Mouse (Mus musculus): Measurements from ENCODE around the gene Foxn3.

The Foxn3 gene

DNA sequence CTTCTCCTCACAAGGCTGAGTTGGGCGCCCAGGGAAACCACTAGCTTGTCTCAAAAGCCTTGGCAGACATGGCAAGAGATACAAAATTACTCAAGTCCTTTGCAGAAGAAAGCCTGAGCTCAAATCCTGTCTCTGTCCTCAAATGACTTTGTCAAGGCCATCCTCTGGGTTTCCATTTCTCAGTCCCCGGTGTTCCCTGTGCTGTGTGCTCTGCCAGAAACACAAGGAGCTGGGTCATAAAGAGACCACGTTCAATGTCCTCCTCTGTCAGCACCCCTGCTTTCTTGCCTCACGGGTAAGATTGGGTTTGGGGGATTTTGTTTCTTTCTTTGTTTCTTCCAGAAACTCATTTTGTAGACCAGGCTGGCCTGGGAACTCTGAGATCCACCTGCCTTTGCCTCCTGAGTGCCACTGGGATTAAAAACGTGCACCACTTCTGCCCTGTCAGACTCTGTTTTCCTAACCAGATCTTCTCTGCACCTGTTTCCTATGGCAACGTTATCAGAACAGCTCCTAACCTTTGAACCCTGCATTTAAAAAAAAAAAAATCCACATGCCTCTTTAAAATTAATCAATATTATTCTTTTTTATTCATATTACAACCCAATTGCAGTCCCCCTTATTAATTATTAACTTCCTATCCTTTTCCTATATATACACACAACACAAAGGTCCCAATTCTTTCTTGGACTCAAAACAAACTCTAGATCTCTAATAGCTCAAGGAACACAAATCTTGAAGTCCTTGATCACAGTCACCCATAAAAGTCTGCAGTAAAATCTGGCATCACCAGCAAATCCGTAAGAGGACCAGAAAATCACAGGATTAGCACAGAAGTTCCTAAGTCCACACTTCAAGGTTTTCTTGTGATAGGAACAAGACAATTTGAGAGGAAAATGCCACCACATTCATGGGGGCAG is 144.6 kb downstream of the Foxn3 start:
- DNase-seq (ENCODE audit: low read depth, low spot score) = no peak

DNA sequence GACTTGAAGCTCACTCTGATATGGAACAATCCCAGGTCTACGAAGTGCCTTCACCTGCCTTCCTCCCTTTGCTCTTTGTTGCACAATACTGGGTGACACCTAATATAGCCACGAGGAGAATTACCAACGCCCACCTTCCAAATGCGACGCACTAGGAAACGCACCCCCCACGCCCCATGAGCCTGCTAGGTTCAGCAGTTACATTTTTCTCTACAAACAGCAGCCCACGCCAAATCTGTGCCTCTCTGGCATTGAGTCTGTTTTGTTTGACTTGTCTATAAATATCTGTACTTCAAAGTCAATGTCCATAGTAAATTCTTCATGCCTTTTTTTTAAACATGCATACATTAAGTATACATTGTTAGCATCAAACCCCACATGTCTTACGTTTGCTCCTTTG is 145.5 kb downstream of the Foxn3 start:
- DNase-seq (ENCODE audit: low read depth, low spot score) = no peak

DNA sequence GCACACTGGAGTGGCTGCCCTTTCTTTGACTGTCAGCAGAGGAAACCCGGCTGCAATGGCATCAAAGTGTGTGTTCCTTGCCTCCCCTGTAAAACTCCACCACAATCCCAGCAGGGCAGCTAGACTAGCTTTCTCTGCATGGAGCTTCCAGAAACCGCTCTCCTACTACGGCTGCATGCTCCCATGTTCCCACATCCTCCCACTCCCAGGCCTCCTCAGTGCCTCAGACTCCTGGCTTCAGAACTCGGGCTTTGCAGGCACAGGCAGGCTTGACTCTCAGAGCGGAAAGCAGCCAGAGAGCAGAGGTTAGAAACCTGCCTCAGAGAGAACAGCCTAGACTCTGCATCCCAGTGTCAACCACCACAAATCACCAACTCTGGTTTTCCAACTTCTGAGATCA is 147.8 kb downstream of the Foxn3 start:
- no peak for DNase-seq (ENCODE audit: low read depth, low spot score)

GRCm38 (mm10) chr12:99412496-99412895 is 150.9 kb downstream of the Foxn3 start:
- DNase-seq (ENCODE audit: low read depth, low spot score) = no peak

DNA sequence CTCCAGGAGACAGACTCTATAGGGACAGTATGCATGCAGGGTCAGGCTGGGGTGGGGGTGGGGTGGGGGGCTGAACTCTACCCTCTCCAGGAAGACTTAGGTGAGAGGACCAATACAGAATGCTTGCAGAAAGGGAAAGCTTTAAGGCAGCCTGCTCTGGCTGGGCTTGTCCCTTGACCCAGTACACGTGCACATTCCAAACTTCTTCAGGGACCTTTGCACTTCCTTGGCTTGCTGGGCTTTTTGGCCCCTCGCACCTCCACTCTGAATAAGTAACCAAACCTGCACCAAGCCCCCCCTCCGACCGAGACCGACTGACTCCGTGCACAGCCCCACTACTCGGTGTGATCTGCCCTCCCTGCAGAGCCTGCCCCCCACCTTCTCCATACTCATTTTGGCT is 151.3 kb downstream of the Foxn3 start:
- DNase-seq (ENCODE audit: low read depth, low spot score) = no peak

GRCm38 (mm10) chr12:99408651-99409050 is 154.7 kb downstream of the Foxn3 start:
- no peak for DNase-seq (ENCODE audit: low read depth, low spot score)

GRCm38 (mm10) chr12:99408089-99408488 is 155.3 kb downstream of the Foxn3 start:
- DNase-seq (ENCODE audit: low read depth, low spot score) = no peak

DNA sequence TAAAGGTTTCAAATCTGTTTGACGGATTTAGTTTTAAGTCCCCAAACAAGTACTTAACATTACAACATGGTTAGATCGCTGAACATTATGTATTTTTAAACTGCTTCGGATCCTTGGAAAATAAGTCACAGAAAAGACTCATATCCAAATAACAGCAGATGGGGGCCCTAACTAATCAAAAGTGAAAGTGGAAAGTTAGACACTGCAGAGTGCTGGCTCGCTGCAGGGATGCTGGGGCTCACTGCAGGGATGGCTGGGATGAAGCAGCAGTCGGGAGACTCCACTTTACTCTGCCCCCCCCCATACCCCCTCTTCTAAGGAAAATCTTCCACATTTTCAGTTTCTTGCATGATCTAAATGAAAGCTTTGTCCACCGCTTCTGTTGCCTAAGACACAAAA is 156.1 kb downstream of the Foxn3 start:
- peak; percentile 60 for DNase-seq (ENCODE audit: low read depth, low spot score)

- DNase-seq (ENCODE audit: low read depth, low spot score) = peak; percentile 25
Observed at GRCm38 (mm10) chr12:99406697-99407317, 156.6 kb downstream of the Foxn3 start.

GRCm38 (mm10) chr12:99406254-99406653 is 157.1 kb downstream of the Foxn3 start:
- DNase-seq (ENCODE audit: low read depth, low spot score) = no peak

DNA sequence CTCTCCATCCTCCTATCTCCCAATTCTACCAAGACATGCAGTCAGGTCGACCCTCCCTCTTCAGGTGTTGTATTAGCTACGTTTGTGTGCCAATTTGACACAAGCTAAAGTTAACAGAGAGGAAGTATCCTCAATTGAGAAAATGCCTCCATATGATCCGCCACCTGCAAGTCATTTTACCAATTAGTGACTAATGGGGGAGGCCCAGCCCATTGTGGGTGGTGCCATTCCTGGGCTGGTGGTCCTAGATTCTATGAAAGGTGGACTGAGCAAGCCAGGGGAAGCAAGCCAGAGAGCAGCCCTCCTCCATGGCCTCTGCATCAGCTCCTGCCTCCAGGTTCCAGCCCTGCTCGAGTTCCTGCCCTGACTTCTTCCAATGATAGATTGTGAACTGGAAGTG is 158.0 kb downstream of the Foxn3 start:
- no peak for DNase-seq (ENCODE audit: low read depth, low spot score)

DNA sequence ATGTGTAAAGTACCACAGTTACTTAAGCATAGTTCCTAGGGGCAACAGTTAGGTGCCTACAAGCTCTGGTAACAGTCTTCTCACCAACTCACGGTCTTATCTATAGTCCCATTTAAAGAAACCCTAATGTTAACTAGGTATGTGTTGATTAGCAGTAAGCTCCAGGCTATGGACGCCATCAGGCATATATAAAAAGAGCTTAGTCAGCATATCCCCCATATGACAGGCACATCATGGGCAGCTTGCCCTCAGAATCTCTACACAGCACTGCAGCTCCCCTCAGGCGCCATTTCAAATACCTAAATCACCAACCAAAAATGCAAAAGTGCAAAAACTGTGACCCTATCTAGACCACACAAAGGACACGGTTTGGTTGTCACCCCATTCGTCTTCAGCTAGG is 160.4 kb downstream of the Foxn3 start:
- no peak for DNase-seq (ENCODE audit: low read depth, low spot score)

DNA sequence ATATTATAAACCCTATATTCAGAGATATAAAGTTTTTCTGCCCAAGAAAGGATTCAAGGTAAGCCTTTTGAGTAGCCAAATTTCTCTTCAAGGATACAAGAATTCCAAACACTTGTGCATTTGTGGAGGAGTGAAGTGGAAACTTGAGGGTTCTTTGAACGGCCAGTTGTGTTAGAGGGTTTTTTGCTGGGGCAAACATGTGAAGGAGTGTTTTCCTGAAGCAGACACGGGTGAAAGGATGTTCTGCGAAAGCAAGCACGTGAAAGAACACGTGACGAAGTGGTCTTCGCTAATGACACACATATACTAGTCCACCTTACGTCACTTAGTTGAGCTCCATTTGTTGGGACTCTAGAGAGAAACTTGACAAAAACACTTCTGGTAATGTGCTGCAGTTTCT is 162.5 kb downstream of the Foxn3 start:
- DNase-seq (ENCODE audit: low read depth, low spot score) = no peak

DNA sequence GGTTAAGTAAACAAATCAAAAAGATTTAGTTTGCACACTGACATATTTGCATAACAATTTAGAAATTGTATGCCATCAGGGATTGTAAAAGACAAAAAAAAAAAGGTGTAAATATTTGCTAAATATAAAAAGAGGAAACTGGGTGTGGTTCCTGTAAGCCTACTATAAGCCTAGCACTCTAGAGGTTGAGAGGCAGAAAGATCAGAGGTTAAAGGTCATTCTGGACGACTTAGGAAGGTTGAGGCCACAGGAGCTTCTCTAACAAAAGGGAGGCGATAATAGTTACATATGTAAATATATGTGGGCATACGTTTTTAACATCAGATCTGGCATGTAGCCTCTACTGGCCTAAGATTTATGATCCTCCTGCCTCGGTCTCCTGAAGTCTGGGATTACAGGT is 163.8 kb downstream of the Foxn3 start:
- DNase-seq (ENCODE audit: low read depth, low spot score) = no peak

DNA sequence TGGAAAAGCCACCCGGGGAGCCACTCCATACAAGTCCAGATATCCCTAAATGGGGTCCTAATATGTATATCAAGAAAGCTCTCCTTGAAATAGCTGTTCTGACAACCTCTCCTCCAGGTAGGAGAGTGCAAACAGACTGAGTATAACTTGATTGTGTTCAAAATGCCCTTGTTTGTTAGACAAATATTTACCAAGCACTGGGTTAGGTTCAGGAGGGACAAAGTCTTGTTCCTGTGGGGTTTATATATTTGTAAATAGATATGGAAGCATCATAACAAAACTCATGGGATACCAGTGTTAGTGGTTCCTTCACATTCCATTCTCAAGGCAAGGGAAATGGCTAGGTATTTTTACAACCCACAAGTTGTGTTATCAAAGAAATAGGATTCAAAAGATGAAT is 166.9 kb downstream of the Foxn3 start:
- no peak for DNase-seq (ENCODE audit: low read depth, low spot score)

DNA sequence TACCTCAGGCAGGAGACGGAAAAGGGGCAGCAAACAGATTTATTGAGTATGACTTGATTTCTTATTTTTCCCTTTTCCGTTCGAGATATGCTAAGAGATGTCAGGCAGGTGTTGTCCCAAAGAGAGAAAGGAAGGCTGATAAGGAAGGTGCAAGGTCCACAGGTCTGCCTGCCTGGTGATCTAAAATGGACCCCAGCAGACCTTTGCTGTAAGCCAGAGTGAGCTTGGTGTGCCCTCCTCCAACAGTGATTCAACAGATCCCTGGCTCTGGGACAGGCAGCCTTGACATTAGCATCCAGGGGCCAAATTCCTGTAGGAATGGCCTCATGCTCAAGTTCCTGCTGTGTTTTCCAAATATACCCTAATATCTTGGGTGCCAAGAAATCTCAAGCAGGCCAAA is 168.3 kb downstream of the Foxn3 start:
- no peak for DNase-seq (ENCODE audit: low read depth, low spot score)

GRCm38 (mm10) chr12:99394676-99395075 is 168.7 kb downstream of the Foxn3 start:
- DNase-seq (ENCODE audit: low read depth, low spot score) = no peak

DNA sequence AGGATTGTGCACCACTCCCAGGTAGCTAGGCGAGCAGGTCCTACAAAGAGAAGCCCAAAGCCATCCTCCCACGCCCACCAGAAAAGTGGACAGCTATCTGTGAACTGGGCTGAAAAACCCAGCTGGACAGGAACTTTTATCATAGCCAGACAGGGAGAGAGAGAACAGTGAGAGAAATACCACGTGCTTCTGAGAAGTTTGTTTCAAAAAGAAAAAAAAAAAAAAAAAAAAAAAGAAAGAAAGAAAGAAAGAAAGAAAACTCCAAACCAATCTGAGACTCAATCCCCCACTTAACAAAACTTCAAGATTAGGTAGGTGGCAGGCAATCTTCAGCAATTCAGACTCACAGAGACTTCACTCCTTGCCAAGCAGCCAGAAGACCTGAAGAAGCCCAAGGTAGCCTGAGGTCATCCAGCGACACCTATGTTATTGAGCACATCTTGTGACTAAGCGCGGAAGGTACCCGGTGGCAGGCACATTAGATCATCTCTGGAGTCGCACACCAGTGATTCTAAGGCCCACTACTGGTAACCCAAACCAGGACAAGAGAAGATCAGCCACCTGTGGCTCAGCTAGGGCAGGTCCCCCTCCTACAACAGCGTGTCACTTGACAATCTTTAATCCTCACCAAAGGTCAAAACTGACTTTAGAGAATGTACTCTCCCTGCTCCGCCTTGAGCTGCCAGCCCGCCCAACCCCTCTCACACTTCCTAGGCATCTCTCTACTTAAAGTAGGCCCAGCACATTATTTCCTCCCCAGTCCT is 169.3 kb downstream of the Foxn3 start:
- DNase-seq (ENCODE audit: low read depth, low spot score) = no peak

- peak; percentile 78 for DNase-seq (ENCODE audit: low read depth, low spot score)
Observed at GRCm38 (mm10) chr12:99392944-99393866, 170.2 kb downstream of the Foxn3 start.

DNA sequence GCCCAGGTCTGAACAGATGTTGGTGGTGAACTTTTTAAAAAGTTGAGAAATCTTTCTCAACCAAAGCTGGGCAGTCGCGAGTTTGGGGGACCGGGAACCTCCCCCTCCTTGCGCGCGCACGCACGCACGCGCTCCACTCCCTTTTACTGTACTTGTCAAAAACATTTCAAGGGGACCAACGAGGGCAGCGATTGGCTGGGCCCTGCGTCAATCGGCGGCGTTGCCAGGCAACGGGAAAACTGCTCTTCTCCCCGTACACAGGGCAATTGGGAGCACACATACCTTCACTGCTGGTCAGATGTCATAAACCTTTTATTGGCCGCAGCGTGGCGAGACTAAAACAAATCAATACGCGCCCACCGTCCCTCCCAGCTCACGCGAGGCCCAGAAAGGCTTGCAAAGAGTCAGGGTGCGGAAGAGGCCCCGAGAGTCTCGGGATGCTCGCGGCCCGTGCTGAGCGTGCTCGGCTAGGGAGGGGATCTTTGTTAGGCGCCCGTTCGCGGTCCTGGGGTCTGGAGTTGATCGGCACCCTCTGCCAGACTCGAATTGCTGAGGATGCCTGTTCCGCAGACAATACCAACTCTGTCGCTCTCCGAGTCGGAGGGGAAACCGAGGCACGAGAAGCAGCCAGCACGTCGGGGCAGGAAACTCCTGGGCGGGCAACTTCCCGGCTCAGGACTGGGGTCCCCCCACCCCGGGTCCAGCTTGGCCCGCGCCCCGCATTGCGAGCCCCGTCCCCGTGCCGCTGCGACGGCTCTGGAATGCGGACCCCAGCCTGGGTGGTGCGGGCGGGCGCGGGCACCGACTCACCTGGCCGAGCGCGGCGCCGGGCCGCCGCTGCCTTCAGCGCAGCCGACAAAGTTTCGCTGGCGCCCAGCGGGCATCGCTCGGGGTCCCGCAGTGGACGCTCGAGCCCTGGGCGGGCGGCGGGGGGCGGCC is 171.2 kb downstream of the Foxn3 start:
- DNase-seq (ENCODE audit: low read depth, low spot score) = peak; percentile 98

All from 3T3-L1 (cell line).